Mouse (Mus musculus) erythroblast, embryonic 14.5 days (primary cell): ENCODE results near the gene Arel1.
A peak's percentile ranks its signal among the peaks of the same experiment; 100 is the strongest.

ENCODE experiments used
- GATA1 ChIP-seq: IDR thresholded peaks from 2 replicates; pipeline ENCODE4 v1.6.1; 2012; ENCODE audit warnings: low read length, inconsistent platforms, mixed read lengths
- TAL1 ChIP-seq: IDR thresholded peaks from 3 replicates; pipeline ENCODE4 v1.6.1; 2012; ENCODE audit warnings: low read length, inconsistent platforms, mixed read lengths

- TF ChIP-seq TAL1, result peak; percentile 43; the same call in 2 of the 3 replicates
- no peak for TF ChIP-seq GATA1
Measured at GRCm38 (mm10) chr12:84968831-84969655, 1.7 kb downstream of the Arel1 start.
